In genomic region chr13:51089058-51089457, GRCm38 (mm10) we compare ENCODE assay signal across 14 mouse cellular contexts. TPM values are rescaled to one million over a fixed set of nuclear protein-coding genes. Genes with fewer than 3 reads are reported as not detected.
DNase-seq lines count a peak whose midpoint lies in the region.
"Had no signal": no experiment of that assay in that cellular context is flagged by ENCODE, and none has a peak within 500 bp of the region (broad histone marks: within the 10 kb centered on the region; RNA-seq: fewer than 3 reads in every experiment).

No protein-coding gene starts in this region.

- intact Hi-C loops in heart, postnatal 25 days (cut with DNase I) = no loop called here

- DNase-seq in heart, adult 8-10 months (ENCODE audit: low spot score) = peak; percentile 21
- DNase-seq in heart, postnatal 25 days (ENCODE audit: low spot score) = no peak
- DNase-seq in ovary, postnatal 36 days (ENCODE audit: low spot score) = peak; percentile 26
- no peak for DNase-seq in ovary, postnatal 10 days (ENCODE audit: low spot score)
- DNase-seq in gonadal fat pad, adult 2 months (ENCODE audit: low read depth) = peak; percentile 72
- DNase-seq in lung, postnatal 14 days = no peak
- DNase-seq: adrenal gland, postnatal 10 days; adrenal gland, postnatal 36 days; cerebellum, adult 18-20 months; cerebellum, adult 9-10 months; cerebellum, postnatal 14 days; gastrocnemius, postnatal 25 days; heart, adult 2 months; heart, postnatal 36 days had no signal

RNA-seq across cellular contexts. Expression of gene Spin1, which starts 11.6 kb away (rescaled TPM):
- 10 to 100 TPM; 28.5 to 34.5 (median 32.8) TPM for total RNA-seq in heart, adult 8-10 months (2022)
- 10 to 100 TPM; 30.0 to 33.4 TPM for total RNA-seq in heart, postnatal 25 days (2021)
- 26.5 and 32.6 TPM in 2 replicates for polyA plus RNA-seq in gonadal fat pad, adult 2 months (2012; rRNA removed)

Comparison
In these comparisons a context has a peak if more than half of its experiments do, and no peak if none do; other contexts are left out.
1. DNase-seq: peak in heart, adult 8-10 months (single experiment), ovary, postnatal 36 days (single experiment) and gonadal fat pad, adult 2 months (single experiment); none in heart, postnatal 25 days (single experiment), ovary, postnatal 10 days (single experiment) and lung, postnatal 14 days (single experiment).